Mouse (Mus musculus): Measurements from ENCODE around the gene Galntl6. TPM values are rescaled to one million over a fixed set of nuclear protein-coding genes. Genes with fewer than 3 reads are reported as not detected.

The Galntl6 gene
- total and polyA plus RNA-seq, 3 experiments = not detected

- no peak for DNase-seq (ENCODE audit: extremely low read depth)
- H3K9ac ChIP-seq (ENCODE audit: insufficient read depth, low read depth) = no peak overlapping the region
- H3K4me2 ChIP-seq (ENCODE audit: insufficient read depth, low read depth, poor library complexity, severe bottlenecking) = no peak overlapping the region
- H3K79me2 ChIP-seq (replicated peaks; ENCODE audit: control insufficient read depth, extremely low read depth, insufficient read depth, poor library complexity, severe bottlenecking) = no peaks in the 10 kb centered on the region
- peaks cover 0 to 6% of the 10 kb centered on the region in 2 experiments; a peak in 2 of 4 replicates for H3K4me1 ChIP-seq (ENCODE audit: control insufficient read depth in 1 of 2, insufficient read depth in 2 of 2)
- no peak overlapping the region for H3K27ac ChIP-seq (ENCODE audit: insufficient read depth, low read depth)
- in situ Hi-C loops (cut with MboI; ENCODE audit: low pct_ligation_motif_present, low pct_unique_long_range_greater_than_20kb, low sequenced_read_pairs) (no loop called here), dilution Hi-C loops (cut with MboI; ENCODE audit: extremely low pct_ligation_motif_present, extremely low pct_unique_long_range_greater_than_20kb, low sequenced_read_pairs) (no loop called here)
- H3K4me3 ChIP-seq (replicated peaks in 1 of 3; ENCODE audit: low read depth in 2 of 3, low read length in 2 of 3, poor library complexity in 1 of 3) = no peak overlapping the region
- no peak for TF ChIP-seq CTCF (conservative IDR thresholded peaks at IDR 0.05 in 1 of 2, IDR thresholded peaks at IDR 0.05 in 1 of 2; ENCODE audit: low read depth in 2 of 2, low read length in 2 of 2)
- no peak for TF ChIP-seq UBTF (IDR thresholded peaks at IDR 0.05; ENCODE audit: low read depth, low read length)
- no peak for TF ChIP-seq POLR2A (IDR thresholded peaks at IDR 0.05; ENCODE audit: low read depth, low read length)
- no peak for TF ChIP-seq BHLHE40 (IDR thresholded peaks at IDR 0.05; ENCODE audit: low read depth, low read length)
- no peak for TF ChIP-seq CHD2 (IDR thresholded peaks at IDR 0.05; ENCODE audit: low read length)
- TF ChIP-seq SMC3 (IDR thresholded peaks at IDR 0.05; ENCODE audit: low read depth, low read length) = no peak
- no peak for TF ChIP-seq RAD21 (IDR thresholded peaks at IDR 0.05; ENCODE audit: low read depth, low read length)
- no peak for TF ChIP-seq ZNF384 (IDR thresholded peaks at IDR 0.05; ENCODE audit: low read depth, low read length)
- TF ChIP-seq MXI1 (IDR thresholded peaks at IDR 0.05; ENCODE audit: low read depth, low read length) = no peak
- no peak for TF ChIP-seq MAZ (IDR thresholded peaks at IDR 0.05; ENCODE audit: low read depth, low read length)
- no peak for TF ChIP-seq POLR2AphosphoS2 (IDR thresholded peaks at IDR 0.05; ENCODE audit: low read depth, low read length)
- TF ChIP-seq ELF1 (IDR thresholded peaks at IDR 0.05; ENCODE audit: low read depth, low read length) = no peak
- no peak for TF ChIP-seq RCOR1 (conservative IDR thresholded peaks at IDR 0.05; ENCODE audit: low read depth, low read length)
- TF ChIP-seq PAX5 (IDR thresholded peaks at IDR 0.05; ENCODE audit: low read length) = no peak
- TF ChIP-seq CHD1 (IDR thresholded peaks at IDR 0.05; ENCODE audit: low read depth, low read length) = no peak
- TF ChIP-seq HCFC1 (IDR thresholded peaks at IDR 0.05; ENCODE audit: low read depth, low read length) = no peak
- TF ChIP-seq ETS1 (conservative IDR thresholded peaks at IDR 0.05; ENCODE audit: low read depth, low read length) = no peak
- TF ChIP-seq JUN (IDR thresholded peaks at IDR 0.05; ENCODE audit: insufficient read depth, low read depth, low read length) = no peak
- H3K36me3 ChIP-seq (replicated peaks in 1 of 2; ENCODE audit: control insufficient read depth in 1 of 2, insufficient read depth in 1 of 2, low read length in 1 of 2) = peaks cover 0 to 8% of the 10 kb centered on the region in 2 experiments
- no peaks in the 10 kb centered on the region for H3K27me3 ChIP-seq (replicated peaks)
- no peaks in the 10 kb centered on the region for H3K9me3 ChIP-seq (replicated peaks; ENCODE audit: low read length)
Measured at GRCm38 (mm10) chr8:57807060-57807459, 1105.4 kb downstream of the Galntl6 start.

- no peak overlapping the region for H3K27ac ChIP-seq (ENCODE audit: insufficient read depth, low read depth)
- H3K27me3 ChIP-seq (replicated peaks) = no peaks in the 10 kb centered on the region
- in situ Hi-C loops (cut with MboI; ENCODE audit: low pct_ligation_motif_present, low pct_unique_long_range_greater_than_20kb, low sequenced_read_pairs) (no loop called here), dilution Hi-C loops (cut with MboI; ENCODE audit: extremely low pct_ligation_motif_present, extremely low pct_unique_long_range_greater_than_20kb, low sequenced_read_pairs) (no loop called here)
- TF ChIP-seq MYC (IDR thresholded peaks at IDR 0.05; ENCODE audit: low read depth, low read length) = no peak
- no peak for TF ChIP-seq EP300 (IDR thresholded peaks at IDR 0.05; ENCODE audit: low read length)
- TF ChIP-seq ELF1 (IDR thresholded peaks at IDR 0.05; ENCODE audit: low read depth, low read length) = no peak
- no peak for TF ChIP-seq MAX (IDR thresholded peaks at IDR 0.05; ENCODE audit: low read length)
- TF ChIP-seq CTCF (conservative IDR thresholded peaks at IDR 0.05 in 1 of 2, IDR thresholded peaks at IDR 0.05 in 1 of 2; ENCODE audit: low read depth in 2 of 2, low read length in 2 of 2) = no peak
- TF ChIP-seq GABPA (IDR thresholded peaks at IDR 0.05; ENCODE audit: insufficient replicate concordance, low read depth, low read length) = no peak
- no peak for TF ChIP-seq JUN (IDR thresholded peaks at IDR 0.05; ENCODE audit: insufficient read depth, low read depth, low read length)
- TF ChIP-seq ZNF384 (IDR thresholded peaks at IDR 0.05; ENCODE audit: low read depth, low read length) = no peak
- no peak for TF ChIP-seq SIN3A (IDR thresholded peaks at IDR 0.05; ENCODE audit: low read length)
- no peak for TF ChIP-seq USF1 (IDR thresholded peaks at IDR 0.05; ENCODE audit: low read depth, low read length)
- no peak for TF ChIP-seq MEF2A (IDR thresholded peaks at IDR 0.05; ENCODE audit: borderline replicate concordance, low read depth, low read length)
- no peak for TF ChIP-seq SMC3 (IDR thresholded peaks at IDR 0.05; ENCODE audit: low read depth, low read length)
- H3K9me3 ChIP-seq (replicated peaks; ENCODE audit: low read length) = no peaks in the 10 kb centered on the region
- DNase-seq (ENCODE audit: extremely low read depth) = no peak
- no peak overlapping the region for H3K4me2 ChIP-seq (ENCODE audit: insufficient read depth, low read depth, poor library complexity, severe bottlenecking)
- H3K9ac ChIP-seq (ENCODE audit: insufficient read depth, low read depth) = no peak overlapping the region
- peaks cover 0 to 11% of the 10 kb centered on the region in 2 experiments for H3K36me3 ChIP-seq (replicated peaks in 1 of 2; ENCODE audit: control insufficient read depth in 1 of 2, insufficient read depth in 1 of 2, low read length in 1 of 2)
- H3K4me3 ChIP-seq (replicated peaks in 1 of 3; ENCODE audit: low read depth in 2 of 3, low read length in 2 of 3, poor library complexity in 1 of 3) = no peak overlapping the region
- peaks cover 5 to 6% of the 10 kb centered on the region in 2 experiments; a peak in 3 of 4 replicates for H3K4me1 ChIP-seq (ENCODE audit: control insufficient read depth in 1 of 2, insufficient read depth in 2 of 2)
- no peaks in the 10 kb centered on the region for H3K79me2 ChIP-seq (replicated peaks; ENCODE audit: control insufficient read depth, extremely low read depth, insufficient read depth, poor library complexity, severe bottlenecking)
Measured at GRCm38 (mm10) chr8:57805094-57805493, 1107.3 kb downstream of the Galntl6 start.

Measured in CH12.LX (cell line).